Mouse (Mus musculus) ES-Bruce4 (cell line): Measurements from ENCODE around the gene Apoa5.

Experiments used
- CTCF ChIP-seq: IDR thresholded peaks from one replicate; pipeline ENCODE4 v1.8.1; 2011; ENCODE audit warnings: low read depth, low read length
- EP300 ChIP-seq: IDR thresholded peaks from 2 replicates; pipeline ENCODE4 v1.6.1; 2011; ENCODE audit warnings: low read depth, low read length; ENCODE audit not compliant: insufficient read depth
- POLR2A ChIP-seq: IDR thresholded peaks from one replicate; pipeline ENCODE4 v1.8.1; 2011; ENCODE audit warnings: low read length; ENCODE audit not compliant: insufficient read depth

DNA sequence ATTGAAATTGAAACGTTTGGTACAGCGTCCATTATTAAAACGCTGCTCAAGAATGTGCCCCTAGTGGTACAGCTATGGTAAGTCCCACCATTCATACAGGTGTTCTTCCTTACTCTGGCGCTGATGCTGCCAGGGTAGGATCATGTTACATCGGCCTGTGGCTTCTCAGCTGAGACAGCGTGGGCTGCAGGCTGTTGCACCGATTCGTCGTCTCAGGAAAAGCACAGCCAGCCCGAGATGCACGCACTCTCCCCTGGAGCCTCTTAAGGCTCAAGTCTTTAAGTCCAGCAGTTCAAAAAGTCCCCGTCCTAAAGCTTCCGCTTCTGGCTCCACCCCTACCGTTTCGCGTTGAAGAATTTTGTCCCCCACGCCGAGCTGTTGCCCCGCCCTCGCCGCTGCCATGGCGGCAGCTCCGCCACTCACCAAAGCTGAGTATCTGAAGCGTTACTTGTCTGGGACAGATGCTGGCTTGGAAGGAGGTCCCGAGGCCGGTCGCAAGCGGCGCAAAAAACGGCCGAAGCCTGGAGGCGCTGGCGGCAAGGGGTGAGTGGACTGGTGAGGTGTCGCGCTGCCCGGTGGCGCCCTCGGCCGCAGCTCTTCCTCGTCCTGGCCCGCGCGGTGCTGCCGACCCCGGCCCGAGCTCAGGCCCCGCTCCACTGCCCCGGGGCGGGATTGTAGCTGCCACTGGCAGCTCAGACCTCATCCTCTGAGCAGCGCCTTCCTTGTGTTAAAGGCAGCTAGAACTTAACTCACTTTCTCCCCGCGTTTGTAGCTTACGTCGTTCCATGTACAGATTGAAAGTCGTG lies 14.4 kb downstream of the Apoa5 start, which contains the start of gene Bud13:
- TF ChIP-seq CTCF (peak; percentile 10), POLR2A (no peak), EP300 (no peak)
